Mouse (Mus musculus) left cerebral cortex, adult 18-20 months (tissue): ENCODE measurements around the gene Galntl5. TPM values are rescaled to one million over a fixed set of nuclear protein-coding genes. Genes with fewer than 3 reads are reported as not detected.
"Not testable (repeated sequence)": the region's sequence is repeated elsewhere in the genome, so short reads cannot be mapped to it uniquely, and the experiment has no call there.

Experiments
- DNase-seq, 2 experiments: peaks; one replicate each; pipeline ENCODE4 v3.0.0; 2021 to 2022; ENCODE audit warnings: low spot score in 2 of 2, mixed read lengths in 1 of 2
- long read RNA-seq, 2 experiments: library from polyadenylated mRNA; stranded (forward); transcript quantifications; one replicate each; pipeline ENCODE4 v2.0.0; 2021
- total RNA-seq, 2 experiments: library from RNA; stranded (reverse); gene quantifications; 2 replicates each; pipeline ENCODE4 v1.2.3; 2021

Galntl5 gene
- not detected for total RNA-seq
- long read RNA-seq, experiment 1: 0 reads
- long read RNA-seq, experiment 2: 0 reads

DNA sequence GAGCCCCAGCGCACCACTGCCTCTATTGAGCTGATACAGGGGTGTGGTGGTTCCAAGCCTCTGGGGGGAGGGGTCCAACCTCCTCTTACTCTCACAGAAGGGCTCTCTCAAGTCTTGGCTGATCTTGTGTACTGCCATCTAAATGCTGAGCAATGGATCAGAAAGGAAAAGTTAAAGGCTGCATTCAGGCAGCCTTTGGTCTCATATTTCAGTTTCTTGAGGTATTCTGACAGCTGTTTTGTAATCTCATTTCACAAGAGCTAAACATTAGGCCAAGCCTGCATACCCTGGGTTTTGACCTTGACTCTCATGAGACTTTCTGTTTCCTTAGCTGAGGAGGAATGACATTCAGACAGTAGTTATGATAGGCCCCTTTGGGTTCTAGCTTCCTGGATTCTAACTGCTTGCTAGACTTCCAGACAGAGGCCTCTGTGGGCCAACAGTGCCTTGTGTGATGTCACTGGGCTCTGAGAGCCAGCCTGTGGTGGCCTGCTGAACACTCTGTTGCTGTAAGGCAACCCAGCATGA, at the start of gene Galntl5:
Gene Galntl5 (plus strand): TSS at position 457 of the 528 bp plus-strand sequence.
- DNase-seq: no peak

DNA sequence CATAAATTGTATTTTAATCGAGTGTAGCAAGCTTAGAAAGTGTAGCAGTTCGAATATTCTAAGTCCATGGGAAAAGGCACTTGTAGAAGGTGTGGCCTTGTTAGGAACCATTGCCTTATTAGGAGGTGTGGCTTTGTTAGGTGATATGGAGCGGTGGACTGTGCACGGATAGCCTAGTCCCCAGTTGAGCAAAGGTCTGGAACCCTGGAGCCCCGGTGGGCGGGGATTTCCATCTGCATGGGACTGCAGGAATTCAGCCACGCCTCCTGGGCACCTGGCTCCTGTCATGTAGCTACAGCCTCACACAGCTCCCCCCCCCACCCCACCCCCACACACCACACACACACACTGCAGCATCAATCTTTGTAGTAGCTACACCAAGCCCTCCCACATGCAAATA, 34.6 kb upstream of the Galntl5 start:
- no peak for DNase-seq

DNA sequence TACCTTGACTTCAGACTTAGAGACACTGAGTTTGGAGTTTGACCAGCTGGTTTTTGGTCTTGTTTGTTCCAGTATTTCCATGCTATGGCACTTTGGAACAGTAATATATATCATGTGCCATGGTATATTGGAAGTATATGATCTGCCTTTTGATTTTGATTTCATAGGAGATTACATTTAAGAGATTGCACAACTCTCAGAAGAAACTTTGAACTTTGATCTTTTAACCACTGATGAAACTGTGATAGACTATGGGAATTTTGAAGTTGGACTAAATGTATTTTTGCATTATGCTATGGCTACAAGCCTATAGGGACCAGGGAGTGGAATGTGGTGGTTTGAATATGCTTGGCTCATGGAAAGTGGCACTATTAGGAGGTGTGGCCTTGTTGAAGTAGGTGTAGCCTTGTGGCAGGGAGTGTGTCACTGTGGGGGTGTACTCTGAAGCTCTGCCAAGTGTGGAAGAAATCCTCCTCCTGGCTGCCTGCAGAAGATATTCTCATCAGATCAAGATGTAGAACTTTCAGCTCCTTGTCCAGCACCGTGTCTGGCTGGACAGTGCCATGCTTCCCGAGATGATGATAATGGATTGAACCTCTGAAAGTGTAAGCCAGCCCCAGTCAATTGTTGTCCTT, 31.8 kb upstream of the Galntl5 start:
- DNase-seq: no peak

DNA sequence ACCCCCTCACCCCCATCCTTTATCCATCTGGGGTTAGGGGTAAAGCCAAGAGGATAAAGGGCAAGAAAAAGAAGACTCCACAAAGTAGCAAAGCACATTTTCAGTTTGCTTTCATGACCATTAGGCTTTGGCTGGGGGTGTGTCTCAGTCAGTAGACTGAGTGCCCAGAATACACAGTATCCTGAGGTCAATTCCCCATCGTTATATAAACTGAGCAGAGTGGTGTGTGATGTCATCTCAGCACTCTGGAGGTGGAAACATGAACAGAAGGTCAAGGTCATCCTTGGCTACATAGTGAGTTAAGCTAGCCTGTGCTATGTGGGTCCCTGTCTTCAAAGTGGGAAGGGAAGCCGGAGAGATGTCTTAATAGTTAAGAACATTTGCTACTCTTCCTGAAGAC, 27.8 kb upstream of the Galntl5 start:
- DNase-seq: no peak

DNA sequence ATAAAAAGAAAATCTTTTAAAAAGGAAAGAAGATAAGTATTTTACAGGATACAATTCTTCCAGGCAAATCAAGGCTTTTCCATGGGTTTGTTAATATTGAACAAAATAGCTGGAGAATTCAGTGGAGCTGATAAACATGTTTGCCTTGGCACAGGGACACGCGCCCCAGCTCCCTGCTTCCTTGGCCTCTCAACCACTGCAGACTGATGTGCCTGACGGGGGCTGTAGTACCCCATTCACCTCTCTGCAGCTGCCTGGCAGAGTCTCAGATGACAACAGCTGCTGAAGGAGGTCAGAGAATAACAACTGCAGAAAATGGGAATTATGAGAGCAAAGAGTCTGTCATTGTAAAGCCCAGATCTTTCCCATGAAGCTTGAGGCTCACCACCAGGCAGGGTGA, 27.3 kb upstream of the Galntl5 start:
- DNase-seq: no peak

DNA sequence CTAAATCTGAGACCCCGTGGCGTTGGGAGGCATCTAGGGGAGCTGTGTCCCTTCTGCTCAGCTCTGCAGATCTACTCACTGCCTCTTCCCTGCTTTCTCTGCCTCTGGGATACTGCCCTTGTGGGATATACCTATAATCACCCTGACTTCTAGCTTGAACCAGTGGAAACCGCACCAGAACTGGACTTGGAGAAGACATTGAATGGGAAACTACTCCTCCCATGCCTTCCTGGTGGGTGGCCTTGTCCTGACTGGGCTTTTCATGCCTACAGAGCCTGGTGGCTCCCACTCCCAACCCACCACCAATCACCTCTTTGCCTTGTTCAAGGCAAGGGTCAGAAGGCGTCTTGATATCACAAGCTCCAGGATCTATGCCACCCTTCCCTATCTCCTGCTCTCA, 26.4 kb upstream of the Galntl5 start:
- no peak for DNase-seq

DNA sequence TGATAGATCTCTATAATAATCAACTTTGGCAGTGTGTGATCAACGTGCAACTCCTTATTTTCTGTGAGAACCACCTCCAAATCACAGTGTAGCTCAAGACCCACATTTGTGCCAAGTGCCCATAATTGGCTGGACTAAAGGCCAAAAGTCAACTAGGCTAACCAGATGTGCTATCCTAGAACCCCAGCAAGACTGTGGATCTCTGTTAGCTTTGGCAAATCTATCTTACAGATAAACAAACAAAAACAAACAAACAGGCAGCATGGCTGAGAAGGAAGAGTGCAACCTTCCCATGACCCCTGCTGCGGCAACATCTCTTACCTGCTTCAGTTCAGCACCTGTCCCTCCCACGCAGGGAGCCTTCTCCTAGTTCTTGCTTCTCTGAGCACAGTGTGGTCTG, 25.9 kb upstream of the Galntl5 start:
- DNase-seq: no peak

DNA sequence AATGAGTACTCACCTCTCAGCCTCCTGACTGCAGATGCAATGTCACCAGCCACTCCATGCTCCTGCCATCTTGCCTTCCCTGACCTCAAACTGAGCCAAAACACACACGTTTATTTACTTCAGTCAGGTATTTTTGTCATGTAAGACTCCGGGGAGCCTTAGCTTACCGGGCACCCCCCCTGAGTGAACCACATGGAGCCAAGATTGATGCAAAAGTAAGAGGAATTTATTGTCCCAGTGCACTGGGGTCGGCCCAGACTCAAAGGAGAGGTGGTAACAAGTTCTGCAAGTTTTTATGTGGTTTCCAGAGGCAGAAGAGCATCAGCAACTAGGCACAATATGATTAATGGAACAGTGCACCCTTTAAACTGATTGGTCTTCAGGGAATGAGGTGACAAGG, 24.1 kb upstream of the Galntl5 start:
- DNase-seq: no peak

DNA sequence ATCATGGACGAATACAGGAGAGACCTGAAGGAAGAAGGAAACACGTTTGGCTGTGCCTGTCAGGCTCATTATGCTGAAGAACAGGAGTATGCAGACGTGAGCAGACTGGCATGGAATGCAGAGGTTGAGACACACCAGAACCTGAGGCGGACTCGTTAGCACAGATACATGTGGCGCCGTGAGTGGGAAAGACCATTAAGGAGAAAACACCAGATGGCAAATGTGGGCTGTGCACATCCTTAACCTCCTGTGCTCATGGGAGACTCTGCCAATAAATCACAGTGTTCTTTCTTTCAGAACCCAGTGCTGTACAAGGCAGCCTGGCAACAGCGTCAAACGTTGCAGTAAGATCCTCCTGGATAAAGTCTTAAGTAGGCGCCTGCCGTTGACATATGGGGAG, 20.7 kb upstream of the Galntl5 start:
- peak; percentile 50 to 69 for DNase-seq

DNA sequence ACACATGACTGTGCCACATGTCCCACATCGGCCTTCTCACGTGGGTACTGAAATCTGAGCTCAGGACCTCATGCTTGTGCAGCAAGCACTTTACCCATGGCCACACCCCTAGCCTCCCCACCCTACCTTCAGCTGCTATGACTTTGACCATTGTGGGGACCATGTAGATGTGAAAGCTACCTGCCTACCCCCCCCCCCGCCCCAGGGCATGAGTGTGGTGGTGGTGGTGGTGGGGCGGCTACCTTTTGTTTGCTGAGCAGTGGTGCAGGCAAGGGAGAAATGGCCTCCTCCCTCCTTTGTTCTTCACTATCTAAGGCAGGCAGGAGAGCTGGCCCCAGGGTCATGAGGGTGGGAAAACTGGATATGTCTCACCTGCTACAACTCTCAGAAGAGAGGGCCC, 18.3 kb upstream of the Galntl5 start:
- DNase-seq: no peak

DNA sequence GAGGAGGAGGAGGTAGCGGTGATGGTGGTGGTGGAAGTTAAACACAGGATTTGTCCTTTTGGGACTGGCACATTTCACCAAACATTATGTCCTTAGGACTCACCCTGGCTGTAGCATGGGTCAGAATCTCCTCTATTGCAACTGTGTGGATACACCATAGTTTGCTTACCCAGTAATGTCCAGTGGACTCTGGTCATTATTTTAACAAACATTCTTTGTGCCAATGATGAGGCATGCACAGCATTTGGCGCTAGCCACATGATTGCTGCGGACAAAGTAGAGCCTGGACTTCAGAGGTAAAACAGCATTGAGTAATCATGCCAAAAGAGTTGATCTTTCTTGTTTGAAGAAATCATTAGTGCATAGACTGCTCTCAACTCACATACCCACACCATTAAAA, 17.3 kb upstream of the Galntl5 start:
- DNase-seq: no peak

DNA sequence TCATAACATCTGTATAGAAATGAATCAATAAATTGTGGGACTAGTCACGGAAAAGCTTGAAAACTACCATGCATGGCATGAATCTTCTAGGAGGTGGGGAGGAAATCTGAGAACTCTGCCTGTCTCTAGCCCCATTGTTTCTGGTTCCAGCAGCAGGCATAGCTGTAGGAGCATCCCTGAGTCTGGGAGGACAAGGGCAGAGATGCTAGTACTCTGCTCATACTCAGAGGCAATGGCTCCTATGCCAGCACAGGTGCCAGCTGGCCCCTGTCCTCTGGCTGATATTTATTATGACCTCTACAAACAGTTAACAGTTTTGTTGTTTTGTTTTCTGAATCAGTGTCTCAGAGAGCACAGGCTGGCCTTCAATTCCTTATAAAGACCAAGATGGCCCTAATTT, 16.9 kb upstream of the Galntl5 start:
- no peak for DNase-seq

DNA sequence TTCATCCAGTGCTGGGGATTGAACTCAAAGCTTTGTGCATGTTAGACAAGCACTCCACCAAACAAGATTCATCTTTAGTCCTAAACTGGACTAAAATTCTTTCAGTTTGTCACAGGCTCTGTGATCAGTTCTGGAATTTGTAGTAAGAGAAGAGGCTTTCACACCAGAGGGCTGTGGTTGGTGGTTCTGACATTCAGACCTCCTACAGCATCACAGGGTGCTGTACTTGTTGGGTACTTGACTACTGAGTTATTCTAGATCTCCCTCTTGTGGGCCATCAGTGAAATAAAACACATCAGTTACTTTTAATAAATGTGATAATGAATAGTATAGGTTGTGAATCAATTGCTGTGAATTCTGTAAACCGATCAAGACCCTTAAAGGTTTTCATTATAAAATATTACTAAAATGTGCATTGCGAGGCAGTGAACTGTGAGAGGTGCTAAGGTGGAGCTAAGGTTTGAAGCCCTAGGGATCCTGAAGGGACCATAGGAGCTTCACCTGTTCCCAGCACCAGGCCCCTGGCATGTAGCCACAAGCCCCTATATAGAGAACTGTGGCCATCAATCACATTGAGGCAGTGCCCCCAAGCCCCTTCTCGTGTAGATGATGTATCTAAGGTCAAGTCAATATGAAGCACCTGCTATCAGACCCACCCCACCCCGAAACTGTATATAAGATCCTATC, 16.0 kb upstream of the Galntl5 start:
- DNase-seq: peak; percentile 2 to 13

DNA sequence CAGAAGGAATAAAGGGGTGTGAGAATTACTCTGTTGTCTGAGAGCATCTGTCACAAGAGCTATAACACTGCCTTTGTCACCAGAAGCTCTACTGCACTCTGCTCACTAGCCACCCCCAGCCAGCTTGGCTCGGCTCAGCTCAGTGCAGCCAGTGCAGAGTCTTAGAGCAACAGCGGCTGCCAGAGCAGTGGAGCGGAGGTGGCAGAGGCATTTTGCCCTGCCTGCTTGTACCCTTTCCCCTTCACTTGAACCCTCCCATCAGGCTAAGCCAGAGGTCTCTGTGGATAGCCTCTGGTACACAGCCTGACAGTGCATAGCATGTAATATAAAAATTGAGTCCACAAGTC, 15.5 kb upstream of the Galntl5 start:
- no peak for DNase-seq

DNA sequence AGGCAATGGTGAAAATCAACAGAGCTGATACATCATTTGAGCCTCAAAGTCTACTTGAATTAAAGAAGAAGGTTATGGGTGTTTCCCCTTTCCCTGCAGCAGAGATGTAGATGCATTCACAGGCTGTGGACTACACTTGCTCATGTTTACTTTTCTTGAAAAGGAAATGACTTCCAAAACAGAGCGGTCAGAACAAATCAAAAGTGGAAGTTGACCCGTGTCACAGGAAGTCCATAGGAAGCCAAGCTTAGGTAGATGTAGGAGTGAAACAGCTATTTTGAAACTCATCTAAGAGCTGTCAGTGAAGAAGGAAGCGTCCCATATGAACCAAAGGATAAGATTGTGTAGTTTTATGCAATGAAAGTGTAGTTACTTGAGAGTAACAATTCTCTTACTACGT, 14.6 kb upstream of the Galntl5 start:
- no peak for DNase-seq

DNA sequence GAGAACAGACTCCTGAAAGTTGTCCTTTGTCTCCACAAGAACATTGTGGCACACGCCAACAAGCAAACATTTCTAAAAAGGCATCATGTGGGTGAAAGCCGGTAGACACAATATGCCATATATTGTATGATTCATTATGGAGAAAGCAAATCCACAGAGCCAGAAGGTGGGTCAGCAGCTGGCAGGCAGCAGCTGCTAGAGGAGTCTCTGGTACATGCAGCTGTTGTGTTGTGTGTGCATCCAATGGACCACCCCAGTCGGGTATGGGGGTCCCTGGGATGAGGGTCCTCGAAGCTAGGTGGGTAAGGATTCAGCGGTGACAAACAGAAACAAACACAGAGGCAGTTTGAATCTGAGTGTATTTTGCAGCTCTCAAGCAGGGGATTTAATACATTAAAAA, 3.3 kb upstream of the Galntl5 start:
- DNase-seq: not testable (repeated sequence)

DNA sequence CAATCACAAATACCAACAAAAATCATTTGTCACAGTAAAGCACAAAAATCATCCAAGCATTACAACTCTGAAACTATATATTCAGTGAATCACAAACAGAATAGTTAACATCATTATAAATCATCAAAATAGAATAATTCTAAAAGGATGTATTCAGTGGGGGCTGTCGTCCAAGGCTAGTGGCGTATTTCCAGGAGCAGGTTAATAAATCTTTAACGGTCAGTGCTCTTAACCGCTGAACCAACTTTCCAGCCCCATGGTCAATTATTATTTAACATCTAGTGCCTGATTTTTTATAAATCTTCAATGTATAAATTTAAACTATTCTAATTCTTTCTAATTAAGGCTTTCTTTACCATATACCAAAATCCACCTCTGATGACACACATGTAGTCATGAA, 2.7 kb upstream of the Galntl5 start:
- not testable (repeated sequence) for DNase-seq

DNA sequence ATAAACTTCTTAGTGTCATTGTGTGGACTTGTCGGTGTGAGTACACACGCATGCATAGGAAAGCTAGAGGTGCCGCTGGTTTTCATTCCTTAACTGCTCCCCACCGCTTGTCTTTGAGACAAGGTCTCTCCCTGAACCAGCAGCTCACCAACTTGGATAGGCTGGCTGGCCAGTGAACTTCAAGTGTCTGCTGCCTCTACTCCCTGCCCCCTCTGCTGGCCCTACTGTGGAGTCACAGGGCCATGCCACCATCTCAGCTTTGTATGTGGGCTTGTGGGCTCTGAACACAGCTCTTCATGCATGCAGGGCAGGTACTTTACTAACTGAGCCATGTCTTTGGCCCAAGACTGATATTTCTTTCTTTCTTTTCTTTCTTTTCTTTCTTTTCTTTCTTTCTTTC, 2.0 kb upstream of the Galntl5 start:
- no peak for DNase-seq

DNA sequence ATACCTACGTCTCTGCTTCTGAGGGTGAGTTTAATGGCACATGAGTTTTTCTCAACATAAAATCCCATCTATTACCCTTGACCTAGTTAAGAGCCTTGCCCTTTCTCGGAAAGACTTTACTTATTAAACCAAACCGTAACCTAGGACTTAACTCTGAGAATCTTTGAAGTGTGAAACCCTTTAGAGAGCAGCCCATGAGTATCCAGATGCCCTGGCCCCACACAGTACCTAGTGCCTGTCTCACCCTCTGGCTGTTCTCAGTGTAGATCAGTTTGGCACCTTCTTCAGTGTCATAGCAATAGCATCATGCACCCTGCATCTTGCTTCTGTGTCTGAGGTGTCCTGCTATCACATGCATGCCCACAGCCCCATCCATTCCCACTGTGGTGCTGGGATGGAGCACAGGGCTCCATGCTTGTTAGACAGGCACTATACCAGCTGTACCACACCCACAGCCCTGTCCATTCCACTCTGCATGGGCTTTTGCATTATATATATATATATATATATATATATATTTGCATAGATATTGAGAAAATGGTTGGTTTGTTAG, 1.2 kb upstream of the Galntl5 start:
- no peak for DNase-seq

DNA sequence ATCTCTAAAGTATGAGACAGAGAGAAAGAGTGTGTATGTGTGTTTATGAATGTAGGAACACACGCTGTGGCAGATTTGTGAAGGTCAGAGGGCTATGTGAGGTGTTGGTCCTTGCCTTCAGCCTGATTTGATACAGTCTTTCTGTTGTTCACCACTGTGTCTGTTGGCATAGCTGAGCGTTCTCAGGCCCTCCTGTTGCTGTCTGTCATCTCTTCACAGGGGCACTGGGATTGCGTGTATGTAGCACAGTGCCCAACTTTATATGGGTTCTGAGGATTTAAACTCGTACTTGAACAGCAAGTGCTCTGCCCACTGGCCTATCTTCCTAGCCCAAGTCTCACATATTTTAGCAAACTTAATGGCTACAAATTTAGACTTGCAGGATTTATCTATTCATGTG, 2.3 kb downstream of the Galntl5 start:
- no peak for DNase-seq

DNA sequence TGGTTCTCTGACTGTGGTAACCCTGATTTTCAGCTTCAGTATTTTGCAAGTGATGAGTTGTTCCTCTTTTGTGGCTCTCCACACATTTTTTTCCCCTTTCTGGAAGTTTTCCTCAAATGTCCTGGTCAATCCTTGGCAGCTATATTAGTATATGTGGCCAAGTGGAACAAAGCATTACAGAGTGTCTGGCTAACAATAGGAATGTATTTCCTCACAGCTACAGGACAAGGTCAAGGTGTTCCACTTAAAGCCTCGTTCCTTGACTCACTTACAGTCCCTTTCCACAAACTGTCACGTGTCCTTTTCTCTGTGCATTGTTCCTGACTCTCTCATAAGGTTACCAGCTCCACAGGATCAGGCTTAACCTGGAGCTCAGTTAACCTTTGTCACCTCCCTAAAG, 3.3 kb downstream of the Galntl5 start:
- no peak for DNase-seq

DNA sequence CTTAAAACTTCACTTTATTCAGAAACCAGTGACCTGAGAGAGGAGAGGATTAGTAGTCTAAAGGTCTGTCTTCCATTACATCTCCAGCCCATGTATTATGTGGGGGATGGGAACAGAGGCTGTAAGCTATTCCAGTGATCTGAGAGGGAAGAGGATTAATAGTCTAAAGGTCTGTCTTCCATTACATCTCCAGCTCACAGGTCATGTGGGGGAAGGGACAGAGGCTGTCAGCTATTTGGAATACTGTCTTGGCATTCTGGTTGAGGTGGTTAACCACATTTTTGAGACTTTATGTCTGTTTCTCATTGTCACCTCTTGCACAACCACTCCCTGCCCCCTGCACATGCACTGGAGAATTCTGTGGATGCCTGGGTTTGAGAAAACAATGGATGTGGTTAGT, 6.5 kb downstream of the Galntl5 start:
- DNase-seq: no peak

DNA sequence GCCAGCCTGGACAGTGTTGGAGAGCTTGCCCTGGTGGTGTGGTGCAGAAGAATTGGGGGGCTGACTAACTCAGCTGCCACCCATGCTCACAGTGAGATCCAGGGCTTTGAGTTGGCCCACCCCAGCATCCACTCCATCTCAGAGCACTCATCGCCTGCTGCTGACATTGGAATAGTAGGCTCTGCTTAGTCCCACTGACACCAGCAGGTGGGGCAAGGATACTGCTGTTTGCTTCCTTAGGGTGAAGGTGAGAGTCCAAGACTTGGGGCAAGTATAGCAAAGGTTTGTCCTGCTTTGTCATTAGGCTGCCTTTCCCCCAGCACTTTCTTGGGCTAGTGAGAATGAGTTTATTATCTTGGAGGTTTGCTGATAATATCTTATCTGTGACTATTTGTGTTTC, 7.5 kb downstream of the Galntl5 start:
- peak in 1 of 2 experiments; percentile 11 for DNase-seq
